Mouse (Mus musculus) MEL (cell line): ENCODE measurements around the gene N6amt1. TPM values are rescaled to one million over a fixed set of nuclear protein-coding genes. Genes with fewer than 3 reads are reported as not detected.

Source experiments
- DNase-seq: peaks from one replicate; pipeline ENCODE4 v3.0.0; 2011; ENCODE audit warnings: low read depth, low spot score
- H3K27ac ChIP-seq: 2 replicates; pipeline ENCODE4 v1.5.1; 2012; ENCODE audit warnings: low read depth, mild to moderate bottlenecking, control low read depth, low read length, moderate library complexity; ENCODE audit not compliant: control insufficient read depth
- H3K27me3 ChIP-seq, 2 experiments: fragments of 150-350 bp in 1 of 2; sonication (generic) in 1 of 2; 2 replicates each; pipeline ENCODE4 v1.6.1; 2012; ENCODE audit warnings: low read length in 2 of 2, mild to moderate bottlenecking in 2 of 2, improper control_type of control experiment in 1 of 2, moderate library complexity in 1 of 2; ENCODE audit not compliant: insufficient read depth in 2 of 2, control insufficient read depth in 1 of 2
- H3K36me3 ChIP-seq, 2 experiments: 2 replicates each; pipeline ENCODE4 v1.6.1; 2012 to 2014; ENCODE audit warnings: low read length in 2 of 2, improper control_type of control experiment in 1 of 2, inconsistent platforms in 1 of 2, mild to moderate bottlenecking in 1 of 2; ENCODE audit not compliant: insufficient read depth in 2 of 2, control insufficient read depth in 1 of 2
- H3K4me1 ChIP-seq, 2 experiments: fragments of 150-350 bp in 1 of 2; sonication (generic) in 1 of 2; 2 replicates each; pipeline ENCODE4 v1.6.1; 2012; ENCODE audit warnings: low read length in 2 of 2, improper control_type of control experiment in 1 of 2, mild to moderate bottlenecking in 1 of 2; ENCODE audit not compliant: insufficient read depth in 2 of 2, control insufficient read depth in 1 of 2
- H3K4me3 ChIP-seq, 2 experiments: fragments of 150-350 bp in 1 of 2; sonication (generic) in 1 of 2; 2 replicates each; pipeline ENCODE4 v1.5.1; 2012; ENCODE audit warnings: low read depth in 2 of 2, low read length in 2 of 2, mild to moderate bottlenecking in 2 of 2, moderate library complexity in 2 of 2, control low read depth in 1 of 2, improper control_type of control experiment in 1 of 2; ENCODE audit not compliant: control insufficient read depth in 1 of 2, insufficient read depth in 1 of 2
- H3K79me2 ChIP-seq: 2 replicates; pipeline ENCODE4 v1.6.1; 2012; ENCODE audit warnings: mild to moderate bottlenecking, low read length, moderate library complexity; ENCODE audit not compliant: control insufficient read depth, poor library complexity, insufficient read depth
- H3K9ac ChIP-seq: 2 replicates; pipeline ENCODE4 v1.6.1; 2012; ENCODE audit warnings: low read depth, mild to moderate bottlenecking, control low read depth, low read length, moderate library complexity; ENCODE audit not compliant: control insufficient read depth, poor library complexity, severe bottlenecking
- H3K9me3 ChIP-seq: fragments of 150-350 bp; sonication (generic); replicated peaks from 2 replicates; pipeline ENCODE4 v1.6.1; 2012; ENCODE audit warnings: mild to moderate bottlenecking, low read length, improper control_type of control experiment, moderate library complexity; ENCODE audit not compliant: insufficient read depth
- BHLHE40 ChIP-seq: IDR thresholded peaks from 2 replicates; pipeline ENCODE4 v1.6.1; 2012; ENCODE audit warnings: low read depth, mild to moderate bottlenecking, inconsistent platforms, low read length, improper control_type of control experiment, borderline replicate concordance
- E2F4 ChIP-seq: IDR thresholded peaks from 2 replicates; pipeline ENCODE4 v1.6.1; 2011; ENCODE audit warnings: low read depth, low read length, improper control_type of control experiment, borderline replicate concordance
- ETS1 ChIP-seq: IDR thresholded peaks from 2 replicates; pipeline ENCODE4 v1.6.1; 2012; ENCODE audit warnings: low read depth, mild to moderate bottlenecking, inconsistent platforms, low read length, improper control_type of control experiment, moderate library complexity
- GABPA ChIP-seq: IDR thresholded peaks from 2 replicates; pipeline ENCODE4 v1.6.1; 2012; ENCODE audit warnings: low read depth, mild to moderate bottlenecking, inconsistent platforms, low read length, improper control_type of control experiment, moderate library complexity
- JUND ChIP-seq: IDR thresholded peaks from 2 replicates; pipeline ENCODE4 v1.6.1; 2011; ENCODE audit warnings: low read depth, mild to moderate bottlenecking, improper control_type of control experiment, low read length
- MYC ChIP-seq: IDR thresholded peaks from 2 replicates; pipeline ENCODE4 v1.6.1; 2011; ENCODE audit warnings: low read depth, mild to moderate bottlenecking, low read length, improper control_type of control experiment, moderate library complexity
- NRF1 ChIP-seq: IDR thresholded peaks from 2 replicates; pipeline ENCODE4 v1.6.1; 2014; ENCODE audit warnings: low read depth, mild to moderate bottlenecking, inconsistent platforms, low read length, improper control_type of control experiment, moderate library complexity; ENCODE audit not compliant: poor library complexity, insufficient read depth, severe bottlenecking
- POLR2AphosphoS2 ChIP-seq: IDR thresholded peaks from 2 replicates; pipeline ENCODE4 v1.6.1; 2011; ENCODE audit warnings: low read length, improper control_type of control experiment
- POLR2AphosphoS5 ChIP-seq: IDR thresholded peaks from 2 replicates; pipeline ENCODE4 v1.6.1; 2012; ENCODE audit warnings: low read depth, borderline replicate concordance, mild to moderate bottlenecking, inconsistent platforms, low read length, moderate library complexity, mixed read lengths
- RCOR1 ChIP-seq: IDR thresholded peaks from 2 replicates; pipeline ENCODE4 v1.6.1; 2012; ENCODE audit warnings: low read depth, mild to moderate bottlenecking, inconsistent platforms, low read length, improper control_type of control experiment
- SIN3A ChIP-seq: IDR thresholded peaks from 2 replicates; pipeline ENCODE4 v1.6.1; 2012; ENCODE audit warnings: low read length, improper control_type of control experiment, inconsistent platforms
- SMC3 ChIP-seq: IDR thresholded peaks from 2 replicates; pipeline ENCODE4 v1.6.1; 2011; ENCODE audit warnings: low read depth, low read length, improper control_type of control experiment
- USF1 ChIP-seq: IDR thresholded peaks from 2 replicates; pipeline ENCODE4 v1.6.1; 2014; ENCODE audit warnings: low read depth, mild to moderate bottlenecking, inconsistent platforms, low read length, improper control_type of control experiment, moderate library complexity
- USF2 ChIP-seq, 2 experiments: IDR thresholded peaks; 2 replicates each; pipeline ENCODE4 v1.6.1; 2011 to 2012; ENCODE audit warnings: improper control_type of control experiment in 2 of 2, low read length in 2 of 2, borderline replicate concordance in 1 of 2, inconsistent platforms in 1 of 2, low read depth in 1 of 2, mild to moderate bottlenecking in 1 of 2; ENCODE audit not compliant: insufficient read depth in 1 of 2
- ZMIZ1 ChIP-seq: IDR thresholded peaks from 2 replicates; pipeline ENCODE4 v1.6.1; 2012; ENCODE audit warnings: low read depth, mild to moderate bottlenecking, inconsistent platforms, low read length, improper control_type of control experiment, moderate library complexity
- polyA plus RNA-seq, 2 experiments: library from polyadenylated mRNA; stranded (reverse) in 1 of 2; unstranded in 1 of 2; fragments of >175 nt in 1 of 2; fragments of >200 nt in 1 of 2; gene quantifications; 2 replicates each; pipeline versions ENCODE4 v1.2.1 to v1.2.4; 2012; ENCODE audit warnings: low replicate concordance in 2 of 2, low read depth in 1 of 2; ENCODE audit not compliant: insufficient read length in 2 of 2, insufficient read depth in 1 of 2, missing spikeins in 1 of 2
- total RNA-seq: library from RNA; depleted of rRNA; stranded (reverse); fragments of 300-350 nt; gene quantifications from 2 replicates; pipeline ENCODE4 v1.2.3, GENCODE M21; 2012

N6amt1 gene
- total and polyA plus RNA-seq, 3 experiments = 16.1 to 24.6 TPM; not detected in 1

DNA sequence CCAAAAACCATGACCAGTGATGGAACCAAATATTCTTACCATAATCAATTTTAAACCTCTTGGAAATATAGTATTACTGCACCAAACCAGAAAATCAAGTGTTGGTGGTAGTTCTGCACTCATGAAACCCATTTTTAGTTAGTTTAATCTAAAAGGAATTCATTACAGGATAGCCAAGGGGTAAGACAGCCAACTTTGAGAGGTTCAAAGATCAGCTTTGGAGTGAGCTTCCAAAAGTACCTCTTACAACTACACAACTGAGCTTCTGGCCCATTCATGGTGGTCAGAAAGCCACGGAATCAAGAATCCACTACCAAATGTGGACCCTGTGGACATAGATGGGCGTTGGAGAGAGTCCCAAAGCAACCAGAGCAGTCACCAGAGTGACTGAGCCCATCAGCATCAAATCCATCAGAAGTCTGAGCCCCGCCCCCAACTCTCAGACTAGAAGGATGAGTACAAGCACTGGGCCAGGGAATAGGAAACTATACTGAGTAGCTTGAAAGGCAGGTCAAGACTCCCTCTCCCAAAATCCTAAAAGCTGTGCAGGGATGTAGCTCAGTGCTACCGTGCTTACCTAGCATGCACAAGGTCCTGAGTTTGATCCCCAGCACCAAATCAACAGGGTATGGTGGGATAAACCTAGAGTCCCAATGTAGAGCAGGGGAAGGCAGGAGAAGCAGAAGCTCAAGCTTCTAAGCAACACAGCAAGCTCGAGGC, 2.4 kb upstream of the N6amt1 start:
- Histone ChIP-seq H3K27me3 (no peaks in the 10 kb centered on the region; a peak in 1 of 4 replicates), H3K4me1 (no peaks in the 10 kb centered on the region), H3K79me2 (peaks cover 2% of the 10 kb centered on the region; the same call in 1 of the 2 replicates), H3K4me3 (no peak overlapping the region), H3K27ac (no peak overlapping the region), H3K9ac (no peak overlapping the region), H3K36me3 (peaks cover 0 to 10% of the 10 kb centered on the region in 2 experiments; a peak in 2 of 4 replicates), H3K9me3 (no peaks in the 10 kb centered on the region)
- no peak for TF ChIP-seq ETS1
- no peak for TF ChIP-seq POLR2AphosphoS2
- no peak for TF ChIP-seq SMC3
- TF ChIP-seq E2F4 = no peak
- no peak for TF ChIP-seq BHLHE40
- no peak for TF ChIP-seq MYC
- TF ChIP-seq NRF1 = no peak
- TF ChIP-seq RCOR1 = no peak
- DNase-seq = no peak

GRCm38 (mm10) chr16:87353605-87354004, 380 bp upstream of the N6amt1 start:
- no peak for TF ChIP-seq RCOR1
- TF ChIP-seq ZMIZ1 = no peak
- no peak for TF ChIP-seq GABPA
- no peak for TF ChIP-seq SIN3A
- TF ChIP-seq JUND = no peak
- peak overlapping the region in 1 of 2 experiments; percentile 89; a peak in 2 of 4 replicates for H3K4me3 ChIP-seq

GRCm38 (mm10) chr16:87354748-87355147, 763 bp downstream of the N6amt1 start:
- Histone ChIP-seq H3K9me3 (no peaks in the 10 kb centered on the region), H3K4me3 (peak overlapping the region; percentile 89 to 96), H3K27me3 (no peaks in the 10 kb centered on the region), H3K27ac (no peak overlapping the region), H3K4me1 (no peaks in the 10 kb centered on the region), H3K36me3 (peaks cover 0 to 10% of the 10 kb centered on the region in 2 experiments; a peak in 3 of 4 replicates), H3K79me2 (peaks cover 2% of the 10 kb centered on the region; the same call in 1 of the 2 replicates), H3K9ac (peak overlapping the region; percentile 57)
- no peak for DNase-seq
- 0 out of 4 replicates have a peak, but pooled peaks of 1 of the 2 experiments have one; percentile 34 for TF ChIP-seq USF2 (IDR thresholded peaks at IDR 0.05; ENCODE audit: borderline replicate concordance in 1 of 2, insufficient read depth in 1 of 2, low read depth in 1 of 2, low read length in 2 of 2)
- no peak for TF ChIP-seq POLR2AphosphoS5
- peak; percentile 46; the same call in 1 of the 2 replicates for TF ChIP-seq BHLHE40
- TF ChIP-seq USF1 = peak; percentile 79

More at GRCm38 (mm10) chr16:87353605-87354004, 380 bp upstream of the N6amt1 start:
- H3K27ac ChIP-seq = no peak overlapping the region
- H3K4me1 ChIP-seq = no peaks in the 10 kb centered on the region
- no peaks in the 10 kb centered on the region for H3K27me3 ChIP-seq
- peaks cover 0 to 10% of the 10 kb centered on the region in 2 experiments; a peak in 3 of 4 replicates for H3K36me3 ChIP-seq
- peak overlapping the region; percentile 99 for H3K9ac ChIP-seq
- H3K9me3 ChIP-seq = no peaks in the 10 kb centered on the region
- peaks cover 2% of the 10 kb centered on the region; the same call in 1 of the 2 replicates for H3K79me2 ChIP-seq
- no peak for DNase-seq
